Mouse (Mus musculus): ENCODE data around the gene Aldh16a1.

- TF ChIP-seq CTCF (IDR thresholded peaks at IDR 0.05) (no peak), EP300 (IDR thresholded peaks at IDR 0.05) (no peak)
Measured at GRCm38 (mm10) chr7:45147899-45148298, 6.5 kb downstream of the Aldh16a1 start.
